Mouse (Mus musculus): ENCODE measurements at regions not wholly inside any gene's neighbourhood (a gene's known extent, or its start where the extent isn't known, plus 50 kb on each side); places are given as distances from the start of the nearest gene placed in this dataset.

DNA sequence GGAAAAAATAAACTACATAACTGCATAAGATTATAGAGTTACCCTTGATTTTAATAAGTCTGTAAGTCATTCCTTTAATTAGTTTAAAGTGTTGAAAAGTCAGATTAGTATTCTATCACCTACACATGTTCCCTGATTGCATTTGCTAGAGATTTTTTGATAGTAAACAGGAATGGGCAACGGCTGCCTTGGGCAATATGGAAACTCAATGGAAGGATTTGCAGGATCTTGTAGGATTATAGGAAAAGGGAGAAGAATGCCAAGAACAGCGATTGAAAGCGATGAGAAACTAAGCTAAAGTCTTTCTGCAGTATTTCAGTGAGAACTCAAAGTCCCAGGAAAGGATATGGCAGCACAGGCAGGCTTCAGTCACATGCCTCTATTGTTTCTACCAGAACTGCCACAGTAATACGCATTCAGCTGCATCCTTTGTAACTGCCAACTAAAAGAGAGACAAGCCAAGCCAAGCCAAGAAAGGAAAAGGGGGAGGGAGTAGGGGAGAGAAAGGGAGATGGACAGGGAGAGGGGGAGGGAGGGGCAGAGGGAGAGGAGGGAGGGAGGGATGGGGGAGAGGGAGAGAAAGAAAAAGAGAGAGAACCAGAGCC is 340.3 kb downstream of the Kif16b start:
- intact Hi-C loops (cut with DNase I): no loop called here
- DNase-seq (ENCODE audit: extremely low spot score in 1 of 2, low spot score in 2 of 2): no peak
- TF ChIP-seq CTCF (IDR thresholded peaks at IDR 0.05): no peak
- Histone ChIP-seq H3K27ac (no peak overlapping the region), H3K4me3 (no peak overlapping the region)

GRCm38 (mm10) chr2:142560400-142560799 is 340.9 kb downstream of the Kif16b start:
- intact Hi-C loops (cut with DNase I): no loop called here
- Histone ChIP-seq H3K27ac (no peak overlapping the region), H3K4me3 (no peak overlapping the region)
- no peak for TF ChIP-seq CTCF (IDR thresholded peaks at IDR 0.05)
- DNase-seq (ENCODE audit: extremely low spot score in 1 of 2, low spot score in 2 of 2): no peak

DNA sequence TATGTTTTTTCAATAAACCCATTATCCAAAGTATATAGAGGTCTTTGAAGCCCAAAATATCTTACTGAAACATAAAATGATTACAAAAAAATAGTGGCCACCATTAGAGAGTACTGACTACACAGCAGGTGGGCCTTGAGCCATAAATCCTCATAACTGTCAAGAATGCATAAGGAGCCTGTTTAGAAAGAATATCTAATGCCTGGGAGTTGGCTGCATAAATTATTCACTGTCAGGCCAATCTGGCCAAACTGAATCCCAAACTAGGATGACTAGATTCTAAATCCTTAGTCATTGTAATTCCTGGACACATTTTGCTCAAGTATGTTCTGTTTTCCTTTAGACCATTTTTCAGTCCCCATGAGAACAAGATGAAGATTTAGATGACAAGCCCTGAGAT is 341.4 kb downstream of the Kif16b start:
- no peak overlapping the region for H3K27ac ChIP-seq
- H3K4me3 ChIP-seq: no peak overlapping the region
- intact Hi-C loops (cut with DNase I): no loop called here
- TF ChIP-seq CTCF (IDR thresholded peaks at IDR 0.05): no peak
- no peak for DNase-seq (ENCODE audit: extremely low spot score in 1 of 2, low spot score in 2 of 2)

GRCm38 (mm10) chr2:142554851-142555250 is 346.5 kb downstream of the Kif16b start:
- intact Hi-C loops (cut with DNase I): no loop called here
- DNase-seq (ENCODE audit: extremely low spot score in 1 of 2, low spot score in 2 of 2): peak in 1 of 2 experiments; percentile 18
- H3K27ac ChIP-seq: no peak overlapping the region
- H3K4me3 ChIP-seq: no peak overlapping the region
- TF ChIP-seq CTCF (IDR thresholded peaks at IDR 0.05): peak; percentile 34

GRCm38 (mm10) chr2:142551690-142552089 is 349.6 kb downstream of the Kif16b start:
- TF ChIP-seq CTCF (IDR thresholded peaks at IDR 0.05): no peak
- Histone ChIP-seq H3K27ac (no peak overlapping the region), H3K4me3 (no peak overlapping the region)
- DNase-seq (ENCODE audit: extremely low spot score in 1 of 2, low spot score in 2 of 2): no peak
- intact Hi-C loops (cut with DNase I): no loop called here

DNA sequence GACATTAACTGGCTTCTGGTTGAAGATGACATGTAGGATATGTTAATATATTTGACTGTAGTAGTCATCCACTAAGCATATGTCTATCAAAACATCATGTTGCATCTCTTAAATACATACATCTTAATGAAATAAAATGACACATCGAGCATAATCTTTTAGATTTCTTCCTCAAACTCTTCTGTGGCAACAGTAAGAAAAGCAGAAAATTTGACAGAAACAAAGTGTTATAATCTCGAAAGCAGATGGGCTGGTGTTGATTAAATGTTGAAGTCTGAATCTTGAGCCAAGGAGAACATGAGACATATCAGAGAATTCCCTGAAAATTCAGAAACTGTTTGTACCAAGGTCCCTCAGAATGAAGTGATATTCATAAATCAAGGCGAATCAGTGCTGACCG is 352.6 kb downstream of the Kif16b start:
- intact Hi-C loops (cut with DNase I): no loop called here
- DNase-seq (ENCODE audit: extremely low spot score in 1 of 2, low spot score in 2 of 2): no peak
- Histone ChIP-seq H3K27ac (no peak overlapping the region), H3K4me3 (no peak overlapping the region)
- no peak for TF ChIP-seq CTCF (IDR thresholded peaks at IDR 0.05)

GRCm38 (mm10) chr2:142544937-142545336 is 356.4 kb downstream of the Kif16b start:
- H3K4me3 ChIP-seq: no peak overlapping the region
- no peak for DNase-seq (ENCODE audit: extremely low spot score in 1 of 2, low spot score in 2 of 2)
- H3K27ac ChIP-seq: no peak overlapping the region
- TF ChIP-seq CTCF (IDR thresholded peaks at IDR 0.05): no peak
- intact Hi-C loops (cut with DNase I): no loop called here

DNA sequence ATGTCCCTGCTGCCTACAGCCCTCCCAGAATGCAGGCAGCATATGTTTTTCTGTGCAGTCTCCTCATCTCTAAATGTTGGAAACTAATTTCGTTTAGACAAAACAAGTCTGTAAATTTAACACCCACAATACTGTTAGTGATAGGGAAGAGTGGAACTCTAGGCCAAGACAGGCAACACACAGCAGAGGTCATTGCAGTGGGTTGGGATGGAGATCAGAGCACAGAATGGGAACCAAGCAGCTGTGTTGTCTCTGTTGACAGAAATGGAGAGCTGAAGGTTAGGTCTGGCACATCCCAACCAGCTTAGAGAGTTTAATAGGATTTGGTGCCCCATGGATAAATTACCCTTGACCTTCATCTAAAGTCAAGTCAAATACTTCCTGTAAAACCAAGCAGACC is 361.4 kb downstream of the Kif16b start:
- no peak overlapping the region for H3K27ac ChIP-seq
- no peak overlapping the region for H3K4me3 ChIP-seq
- DNase-seq (ENCODE audit: extremely low spot score in 1 of 2, low spot score in 2 of 2): no peak
- TF ChIP-seq CTCF (IDR thresholded peaks at IDR 0.05): no peak
- intact Hi-C loops (cut with DNase I): no loop called here

GRCm38 (mm10) chr2:142533555-142533954 is 367.8 kb downstream of the Kif16b start:
- intact Hi-C loops (cut with DNase I): no loop called here

DNA sequence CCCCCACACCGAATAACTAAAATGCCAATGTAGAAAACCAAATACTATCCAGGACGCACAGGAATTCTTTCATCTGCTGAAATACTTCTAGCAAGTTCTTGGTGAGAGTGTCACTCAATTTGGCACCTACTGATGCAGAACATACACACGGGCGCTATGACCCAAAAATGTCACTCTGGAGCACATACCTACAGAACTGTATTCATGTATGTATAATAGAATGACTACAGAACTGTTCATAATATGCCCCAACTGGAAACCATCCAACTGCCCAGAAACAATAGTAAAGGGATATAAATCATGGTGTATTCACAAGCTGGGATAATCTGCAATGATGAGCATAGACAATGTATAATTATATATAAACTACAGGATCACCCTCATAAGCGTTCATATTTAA is 378.9 kb downstream of the Kif16b start:
- no peak for TF ChIP-seq CTCF (IDR thresholded peaks at IDR 0.05)
- Histone ChIP-seq H3K4me3 (no peak overlapping the region), H3K27ac (no peak overlapping the region)
- no peak for DNase-seq (ENCODE audit: extremely low spot score in 1 of 2, low spot score in 2 of 2)
- intact Hi-C loops (cut with DNase I): no loop called here

More at GRCm38 (mm10) chr2:142533555-142533954, 367.8 kb downstream of the Kif16b start:
- DNase-seq (ENCODE audit: extremely low spot score in 1 of 2, low spot score in 2 of 2): no peak
- no peak overlapping the region for H3K27ac ChIP-seq
- H3K4me3 ChIP-seq: no peak overlapping the region
- no peak for TF ChIP-seq CTCF (IDR thresholded peaks at IDR 0.05)

DNA sequence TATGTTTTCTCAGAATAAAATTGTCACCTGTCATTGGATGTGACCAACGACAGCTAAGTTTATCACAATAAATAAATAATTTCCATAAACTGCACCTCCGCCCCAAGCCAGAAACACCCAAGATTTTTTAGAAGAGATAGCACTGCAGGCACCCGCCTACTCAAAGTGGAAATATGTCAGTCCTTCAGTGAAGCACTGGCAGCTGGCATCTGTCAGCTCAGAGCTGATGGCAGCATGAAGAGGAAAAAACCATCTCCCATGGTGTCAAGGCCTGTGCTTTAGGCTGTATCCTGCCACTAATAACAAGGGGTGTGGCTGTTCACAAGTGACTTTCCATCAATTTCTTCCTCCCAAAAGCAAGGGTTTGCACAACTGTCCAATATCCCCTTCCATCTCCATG is 383.6 kb downstream of the Kif16b start:
- Histone ChIP-seq H3K4me3 (no peak overlapping the region), H3K27ac (no peak overlapping the region)
- TF ChIP-seq CTCF (IDR thresholded peaks at IDR 0.05): no peak
- intact Hi-C loops (cut with DNase I): no loop called here
- DNase-seq (ENCODE audit: extremely low spot score in 1 of 2, low spot score in 2 of 2): no peak

DNA sequence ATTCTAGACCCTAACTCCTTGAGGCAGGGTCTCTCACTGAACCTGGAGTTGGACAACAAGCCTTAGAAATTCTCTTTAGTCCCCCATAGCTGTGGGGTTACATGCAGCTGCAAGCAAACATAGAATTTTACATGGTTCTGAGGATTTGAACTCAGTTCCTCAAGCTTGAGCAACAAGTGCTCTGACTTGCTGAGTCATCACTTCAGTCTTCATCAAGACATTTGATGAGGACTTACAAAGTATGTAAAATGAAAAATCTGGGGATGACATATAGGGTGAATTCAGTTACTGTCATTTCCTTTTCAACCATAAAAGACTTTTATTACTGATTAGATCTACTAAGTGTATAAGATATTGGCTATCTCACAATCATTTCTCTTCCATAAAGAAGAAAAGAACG is 396.1 kb downstream of the Kif16b start:
- Histone ChIP-seq H3K4me3 (no peak overlapping the region), H3K27ac (no peak overlapping the region)
- intact Hi-C loops (cut with DNase I): no loop called here
- DNase-seq (ENCODE audit: extremely low spot score in 1 of 2, low spot score in 2 of 2): no peak
- TF ChIP-seq CTCF (IDR thresholded peaks at IDR 0.05): no peak
